Mouse (Mus musculus): Measurements from ENCODE around the gene Dpm3. TPM values are rescaled to one million over a fixed set of nuclear protein-coding genes. Genes with fewer than 3 reads are reported as not detected.

Dpm3 gene
- polyA plus RNA-seq, 1 experiment from 2014 or later, result 120 TPM

DNA sequence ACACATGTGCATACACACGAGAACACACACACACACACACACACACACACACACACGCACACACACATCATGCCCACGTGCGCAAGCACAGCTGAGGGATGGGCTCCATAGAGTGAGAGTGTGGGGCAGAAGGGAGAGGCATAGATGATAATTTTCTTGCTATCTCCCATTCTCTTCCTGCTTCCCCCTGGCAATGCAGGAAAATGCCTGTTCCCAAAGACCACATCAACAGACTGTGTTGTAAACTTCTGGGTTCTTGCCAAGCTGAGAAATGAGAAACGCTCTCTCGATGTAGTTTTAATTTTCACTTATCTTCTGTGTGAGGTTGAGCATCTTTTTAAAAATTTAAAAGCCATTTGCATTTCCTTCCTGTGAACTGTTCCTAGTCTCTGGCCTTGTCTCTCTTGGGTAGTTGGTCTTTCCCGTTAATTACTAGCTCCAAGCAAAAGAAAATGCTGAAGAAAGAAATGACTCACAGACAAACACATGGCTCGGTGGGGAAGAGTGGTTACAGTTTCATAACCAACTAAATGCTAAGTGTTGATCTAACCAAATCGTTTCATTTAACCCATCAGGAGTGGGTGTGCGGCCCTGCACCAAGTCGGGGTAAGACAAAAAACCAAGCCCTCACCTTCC lies 37.7 kb downstream of the Dpm3 start:
- H3K9ac ChIP-seq (ENCODE audit: low read depth, low read length), result no peak overlapping the region
- ATAC-seq, result no peak
- no peaks in the 10 kb centered on the region for H3K27me3 ChIP-seq (replicated peaks; ENCODE audit: control insufficient read depth, insufficient read depth, low read length)
- no peak overlapping the region for H3K4me2 ChIP-seq (replicated peaks; ENCODE audit: low read depth)
- H3K9me3 ChIP-seq (ENCODE audit: control insufficient read depth), result no peaks in the 10 kb centered on the region
- no peak overlapping the region for H3K27ac ChIP-seq (ENCODE audit: low read depth, low read length)
- no peak overlapping the region for H3K4me3 ChIP-seq (ENCODE audit: low read depth, low read length)
- no peaks in the 10 kb centered on the region for H3K36me3 ChIP-seq (ENCODE audit: control insufficient read depth, insufficient read depth)
- peaks cover 10% of the 10 kb centered on the region for H3K4me1 ChIP-seq (replicated peaks; ENCODE audit: control insufficient read depth, insufficient read depth, low read length)
- TF ChIP-seq CTCF (IDR thresholded peaks at IDR 0.05; ENCODE audit: low read depth), result no peak
- WGBS, result 68% methylated on average over 11 of the region's 11 CpGs

DNA sequence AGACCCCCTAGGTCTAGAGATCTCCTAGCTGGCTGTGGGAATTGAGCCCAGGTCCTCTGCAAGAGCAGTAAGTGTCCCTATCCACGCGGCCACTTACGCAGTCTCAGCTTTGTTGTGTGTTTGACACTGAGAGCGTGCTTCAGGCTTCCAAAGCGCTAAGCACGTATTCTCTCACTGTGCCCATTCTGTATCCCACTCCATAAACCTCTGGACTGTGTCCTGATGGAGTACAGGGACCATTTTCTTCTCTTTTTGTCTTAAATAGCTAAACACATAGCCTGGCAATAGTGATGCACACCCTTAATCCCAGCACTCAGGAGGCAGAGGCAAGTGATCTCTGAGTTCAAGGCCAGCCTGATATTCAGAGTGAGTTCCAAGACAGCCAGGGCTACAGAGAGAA lies 39.8 kb downstream of the Dpm3 start:
- H3K27ac ChIP-seq (ENCODE audit: low read depth, low read length), result peak overlapping the region; percentile 91
- H3K27me3 ChIP-seq (replicated peaks; ENCODE audit: control insufficient read depth, insufficient read depth, low read length), result no peaks in the 10 kb centered on the region
- H3K4me2 ChIP-seq (replicated peaks; ENCODE audit: low read depth), result peak overlapping the region; percentile 56
- H3K9me3 ChIP-seq (ENCODE audit: control insufficient read depth), result no peaks in the 10 kb centered on the region
- H3K4me3 ChIP-seq (ENCODE audit: low read depth, low read length), result no peak overlapping the region
- TF ChIP-seq CTCF (IDR thresholded peaks at IDR 0.05; ENCODE audit: low read depth), result no peak
- H3K36me3 ChIP-seq (ENCODE audit: control insufficient read depth, insufficient read depth), result no peaks in the 10 kb centered on the region
- WGBS, result 75% methylated on average over 6 of the region's 6 CpGs
- no peak for ATAC-seq
- H3K4me1 ChIP-seq (replicated peaks; ENCODE audit: control insufficient read depth, insufficient read depth, low read length), result peaks cover 10% of the 10 kb centered on the region; the same call in 1 of the 2 replicates
- H3K9ac ChIP-seq (ENCODE audit: low read depth, low read length), result peak overlapping the region; percentile 35; the same call in 1 of the 2 replicates

DNA sequence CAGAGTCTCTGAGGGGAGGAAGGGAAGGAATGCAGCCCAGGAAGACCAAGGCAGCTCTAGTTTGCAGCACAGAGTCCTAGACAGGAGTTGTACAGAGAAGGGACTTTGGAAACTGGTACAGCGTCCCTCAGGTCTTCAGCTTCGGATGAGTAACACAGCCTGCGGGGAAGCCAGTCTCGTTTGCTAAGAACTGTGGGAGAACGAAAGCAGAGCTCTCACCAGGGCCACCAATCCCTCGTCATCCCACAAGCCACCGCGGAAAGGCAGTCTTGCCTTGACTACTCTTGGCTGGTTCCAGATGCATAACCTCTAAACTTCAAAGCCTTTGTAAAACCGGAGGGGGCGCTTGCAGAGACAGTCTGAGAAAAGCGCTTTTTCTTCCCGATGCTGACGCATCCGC lies 40.3 kb downstream of the Dpm3 start:
- Histone ChIP-seq H3K27me3 (replicated peaks; ENCODE audit: control insufficient read depth, insufficient read depth, low read length) (no peaks in the 10 kb centered on the region), H3K36me3 (ENCODE audit: control insufficient read depth, insufficient read depth) (no peaks in the 10 kb centered on the region), H3K9me3 (ENCODE audit: control insufficient read depth) (no peaks in the 10 kb centered on the region), H3K4me3 (ENCODE audit: low read depth, low read length) (peak overlapping the region; percentile 6; the same call in 1 of the 2 replicates), H3K27ac (ENCODE audit: low read depth, low read length) (peak overlapping the region; percentile 91), H3K4me2 (replicated peaks; ENCODE audit: low read depth) (peak overlapping the region; percentile 56), H3K4me1 (replicated peaks; ENCODE audit: control insufficient read depth, insufficient read depth, low read length) (peaks cover 10% of the 10 kb centered on the region; the same call in 1 of the 2 replicates), H3K9ac (ENCODE audit: low read depth, low read length) (peak overlapping the region; percentile 35; the same call in 1 of the 2 replicates)
- peak; percentile 31; the same call in 1 of the 2 replicates for TF ChIP-seq CTCF (IDR thresholded peaks at IDR 0.05; ENCODE audit: low read depth)
- WGBS, result 2% methylated on average over 14 of the region's 14 CpGs
- ATAC-seq, result peak; percentile 10

DNA sequence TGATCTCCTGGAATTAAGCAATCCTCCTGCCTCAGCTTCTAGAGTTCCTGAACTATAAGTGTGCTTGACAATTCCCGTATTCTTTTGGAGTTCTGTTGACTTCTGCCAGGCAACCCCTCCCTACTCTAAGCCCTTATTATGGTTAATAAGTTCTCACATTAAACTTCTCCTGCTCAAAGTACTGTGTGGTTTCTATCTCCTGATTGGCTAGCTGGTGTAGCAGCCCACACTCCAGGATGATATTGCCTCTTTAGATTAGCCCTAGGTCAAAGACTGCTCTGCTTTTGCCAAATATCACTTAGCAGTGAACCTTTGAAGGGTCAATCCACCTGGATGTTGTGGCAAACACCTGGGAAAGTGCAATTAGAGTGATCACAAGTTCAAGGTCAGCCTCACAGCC lies 40.9 kb downstream of the Dpm3 start:
- no peak for TF ChIP-seq CTCF (IDR thresholded peaks at IDR 0.05; ENCODE audit: low read depth)
- Histone ChIP-seq H3K4me1 (replicated peaks; ENCODE audit: control insufficient read depth, insufficient read depth, low read length) (peaks cover 10% of the 10 kb centered on the region; the same call in 1 of the 2 replicates), H3K9ac (ENCODE audit: low read depth, low read length) (0 out of 2 replicates have a peak overlapping the region, but pooled peaks have one; percentile 35), H3K4me3 (ENCODE audit: low read depth, low read length) (peak overlapping the region; percentile 6; the same call in 1 of the 2 replicates), H3K27me3 (replicated peaks; ENCODE audit: control insufficient read depth, insufficient read depth, low read length) (no peaks in the 10 kb centered on the region), H3K9me3 (ENCODE audit: control insufficient read depth) (no peaks in the 10 kb centered on the region), H3K27ac (ENCODE audit: low read depth, low read length) (peak overlapping the region; percentile 91), H3K4me2 (replicated peaks; ENCODE audit: low read depth) (peak overlapping the region; percentile 56), H3K36me3 (ENCODE audit: control insufficient read depth, insufficient read depth) (no peaks in the 10 kb centered on the region)
- WGBS, result 20% methylated on average over 1 of the region's 1 CpGs
- ATAC-seq, result peak; percentile 82

- 0 out of 2 replicates have a peak, but pooled peaks have one; percentile 26 for ATAC-seq
- H3K27me3 ChIP-seq (replicated peaks; ENCODE audit: control insufficient read depth, insufficient read depth, low read length), result no peaks in the 10 kb centered on the region
- H3K27ac ChIP-seq (ENCODE audit: low read depth, low read length), result peak overlapping the region; percentile 91
- TF ChIP-seq CTCF (IDR thresholded peaks at IDR 0.05; ENCODE audit: low read depth), result peak; percentile 48
- no peak overlapping the region for H3K4me2 ChIP-seq (replicated peaks; ENCODE audit: low read depth)
- 62% methylated on average over 2 of the region's 2 CpGs for WGBS
- H3K9ac ChIP-seq (ENCODE audit: low read depth, low read length), result no peak overlapping the region
- no peaks in the 10 kb centered on the region for H3K36me3 ChIP-seq (ENCODE audit: control insufficient read depth, insufficient read depth)
- H3K4me1 ChIP-seq (replicated peaks; ENCODE audit: control insufficient read depth, insufficient read depth, low read length), result peaks cover 10% of the 10 kb centered on the region; the same call in 1 of the 2 replicates
- no peaks in the 10 kb centered on the region for H3K9me3 ChIP-seq (ENCODE audit: control insufficient read depth)
- no peak overlapping the region for H3K4me3 ChIP-seq (ENCODE audit: low read depth, low read length)
Measured at GRCm38 (mm10) chr3:89300514-89300913, 41.4 kb downstream of the Dpm3 start.

GRCm38 (mm10) chr3:89304440-89304839 lies 45.3 kb downstream of the Dpm3 start:
- Histone ChIP-seq H3K4me1 (replicated peaks; ENCODE audit: control insufficient read depth, insufficient read depth, low read length) (peaks cover under 1% of the 10 kb centered on the region; the same call in 1 of the 2 replicates), H3K9me3 (ENCODE audit: control insufficient read depth) (no peaks in the 10 kb centered on the region), H3K4me2 (replicated peaks; ENCODE audit: low read depth) (no peak overlapping the region), H3K4me3 (ENCODE audit: low read depth, low read length) (no peak overlapping the region), H3K36me3 (ENCODE audit: control insufficient read depth, insufficient read depth) (no peaks in the 10 kb centered on the region), H3K27me3 (replicated peaks; ENCODE audit: control insufficient read depth, insufficient read depth, low read length) (no peaks in the 10 kb centered on the region), H3K9ac (ENCODE audit: low read depth, low read length) (no peak overlapping the region), H3K27ac (ENCODE audit: low read depth, low read length) (peak overlapping the region; percentile 86)
- no peak for ATAC-seq
- 40% methylated on average over 6 of the region's 6 CpGs for WGBS
- TF ChIP-seq CTCF (IDR thresholded peaks at IDR 0.05; ENCODE audit: low read depth), result no peak

All from intestine, postnatal 0 days (tissue).